Mouse (Mus musculus) cortical plate, adult 2 months (tissue): ENCODE data around the gene Fgd3. TPM values are rescaled to one million over a fixed set of nuclear protein-coding genes. Genes with fewer than 3 reads are reported as not detected.

Source experiments
- H3K27ac ChIP-seq: fragments of 200-500 bp; 2 replicates; pipeline ENCODE4 v1.5.1; 2012; ENCODE audit warnings: low read length, control low read depth, inconsistent platforms; ENCODE audit not compliant: insufficient read depth
- H3K4me1 ChIP-seq: fragments of 200-500 bp; 2 replicates; pipeline ENCODE4 v1.6.1; 2011; ENCODE audit warnings: low read length; ENCODE audit not compliant: control insufficient read depth, insufficient read depth
- H3K4me3 ChIP-seq: fragments of 200-500 bp; 2 replicates; pipeline ENCODE4 v1.5.1; 2011; ENCODE audit warnings: mild to moderate bottlenecking, low read length, control low read depth; ENCODE audit not compliant: insufficient read depth
- CTCF ChIP-seq: fragments of 200-500 bp; IDR thresholded peaks from 2 replicates; pipeline ENCODE4 v1.5.1; 2011; ENCODE audit warnings: mild to moderate bottlenecking, control low read depth, low read length; ENCODE audit not compliant: insufficient read depth; ENCODE audit errors: extremely low read depth
- POLR2A ChIP-seq: fragments of 200-500 bp; IDR thresholded peaks from 2 replicates; pipeline ENCODE4 v1.6.1; 2011; ENCODE audit warnings: mild to moderate bottlenecking, low read length, control low read depth; ENCODE audit not compliant: insufficient read depth; ENCODE audit errors: extremely low read depth
- polyA plus RNA-seq: library from polyadenylated mRNA; depleted of rRNA; stranded (reverse); fragments of >200 nt; gene quantifications from 2 replicates; pipeline ENCODE4 v1.2.3, GENCODE M21; 2012

The Fgd3 gene
- polyA plus RNA-seq, 1 experiment: 6.2 TPM

- no peak for TF ChIP-seq CTCF
- H3K4me1 ChIP-seq: peaks cover 1% of the 10 kb centered on the region; the same call in 1 of the 2 replicates
- H3K27ac ChIP-seq: no peak overlapping the region
- H3K4me3 ChIP-seq: no peak overlapping the region
Measured at GRCm38 (mm10) chr13:49224729-49225128, 95.4 kb downstream of the Fgd3 start.

- Histone ChIP-seq H3K27ac (no peak overlapping the region), H3K4me1 (peaks cover 1% of the 10 kb centered on the region; the same call in 1 of the 2 replicates), H3K4me3 (no peak overlapping the region)
- TF ChIP-seq CTCF: no peak
- no peak for TF ChIP-seq POLR2A
Measured at GRCm38 (mm10) chr13:49224314-49224713, 95.8 kb downstream of the Fgd3 start.

GRCm38 (mm10) chr13:49220912-49221311 lies 99.2 kb downstream of the Fgd3 start:
- TF ChIP-seq POLR2A: no peak
- no peak for TF ChIP-seq CTCF

GRCm38 (mm10) chr13:49219367-49219766 lies 100.7 kb downstream of the Fgd3 start:
- no peak overlapping the region for H3K4me3 ChIP-seq
- peaks cover 3% of the 10 kb centered on the region; the same call in 1 of the 2 replicates for H3K4me1 ChIP-seq
- TF ChIP-seq POLR2A (no peak), CTCF (no peak)
- H3K27ac ChIP-seq: no peak overlapping the region

More at GRCm38 (mm10) chr13:49220912-49221311, 99.2 kb downstream of the Fgd3 start:
- Histone ChIP-seq H3K4me3 (no peak overlapping the region), H3K27ac (no peak overlapping the region), H3K4me1 (peaks cover 1% of the 10 kb centered on the region; the same call in 1 of the 2 replicates)

GRCm38 (mm10) chr13:49218651-49219050 lies 101.5 kb downstream of the Fgd3 start:
- H3K4me3 ChIP-seq: no peak overlapping the region
- H3K27ac ChIP-seq: no peak overlapping the region
- TF ChIP-seq POLR2A (no peak), CTCF (no peak)
- 0 out of 2 replicates have a peak, but pooled peaks cover 2% of the 10 kb centered on the region for H3K4me1 ChIP-seq

GRCm38 (mm10) chr13:49216808-49217561 lies 103.1 kb downstream of the Fgd3 start:
- TF ChIP-seq POLR2A (no peak), CTCF (no peak)
- Histone ChIP-seq H3K4me1 (0 out of 2 replicates have a peak, but pooled peaks cover 2% of the 10 kb centered on the region), H3K27ac (no peak overlapping the region)

GRCm38 (mm10) chr13:49216220-49216552 lies 103.9 kb downstream of the Fgd3 start:
- H3K27ac ChIP-seq: peak overlapping the region; percentile 66; the same call in 1 of the 2 replicates
- no peak for TF ChIP-seq POLR2A
- no peak for TF ChIP-seq CTCF
- H3K4me1 ChIP-seq: 0 out of 2 replicates have a peak, but pooled peaks cover 2% of the 10 kb centered on the region
- peak overlapping the region; percentile 50 for H3K4me3 ChIP-seq

More at GRCm38 (mm10) chr13:49216808-49217561, 103.1 kb downstream of the Fgd3 start:
- no peak overlapping the region for H3K4me3 ChIP-seq

GRCm38 (mm10) chr13:49215504-49216219 lies 104.4 kb downstream of the Fgd3 start, which contains the start of gene Card19:
Gene Card19, minus strand, starts transcription at chr13:49216037.
- TF ChIP-seq CTCF: no peak
- TF ChIP-seq POLR2A: peak; percentile 36; the same call in 1 of the 2 replicates
- H3K4me3 ChIP-seq: peak within 1 kb of the TSS; percentile 50
- 0 out of 2 replicates have a peak, but pooled peaks cover 2% of the 10 kb centered on the region for H3K4me1 ChIP-seq
- peak within 1 kb of the TSS; percentile 66 for H3K27ac ChIP-seq

GRCm38 (mm10) chr13:49215128-49215503 lies 105.0 kb downstream of the Fgd3 start:
- 0 out of 2 replicates have a peak, but pooled peaks cover 2% of the 10 kb centered on the region for H3K4me1 ChIP-seq
- H3K4me3 ChIP-seq: peak overlapping the region; percentile 50
- TF ChIP-seq CTCF (no peak), POLR2A (no peak)
- no peak overlapping the region for H3K27ac ChIP-seq

GRCm38 (mm10) chr13:49214454-49214853 lies 105.7 kb downstream of the Fgd3 start:
- no peak overlapping the region for H3K27ac ChIP-seq
- 0 out of 2 replicates have a peak, but pooled peaks cover 2% of the 10 kb centered on the region for H3K4me1 ChIP-seq
- TF ChIP-seq CTCF (no peak), POLR2A (no peak)
- H3K4me3 ChIP-seq: no peak overlapping the region
